Mouse (Mus musculus) kidney, embryonic 16.5 days (tissue): ENCODE data around the gene Nutf2-ps1. TPM values are rescaled to one million over a fixed set of nuclear protein-coding genes. Genes with fewer than 3 reads are reported as not detected.
A peak's percentile ranks its signal among the peaks of the same experiment; 100 is the strongest.

Experiments
- ATAC-seq: fragments of 200-750 bp; cut with Nextera tagmentation; 2 replicates; pipeline ENCODE4 v1.8.0; 2017; ENCODE audit warnings: moderate TSS enrichment; ENCODE audit not compliant: low FRiP score, low TSS enrichment
- H3K27ac ChIP-seq: fragments of 300-500 bp; sonication (generic); 2 replicates; pipeline ENCODE4 v1.5.1; 2014; ENCODE audit warnings: low read length
- H3K27me3 ChIP-seq: fragments of 300-500 bp; sonication (generic); 2 replicates; pipeline ENCODE4 v1.6.1; 2014; ENCODE audit warnings: low read length, control low read depth, mixed read lengths; ENCODE audit not compliant: insufficient read depth
- H3K36me3 ChIP-seq: fragments of 300-500 bp; sonication (generic); 2 replicates; pipeline ENCODE4 v1.6.1; 2014; ENCODE audit warnings: low read length, control low read depth, mixed read lengths; ENCODE audit not compliant: insufficient read depth
- H3K4me1 ChIP-seq: fragments of 300-500 bp; sonication (generic); 2 replicates; pipeline ENCODE4 v1.6.1; 2014; ENCODE audit warnings: low read length, control low read depth, mixed read lengths; ENCODE audit not compliant: insufficient read depth
- H3K4me2 ChIP-seq: fragments of 300-500 bp; sonication (generic); replicated peaks from 2 replicates; pipeline ENCODE4 v1.6.1; 2014; ENCODE audit warnings: low read depth, low read length
- H3K4me3 ChIP-seq: fragments of 300-500 bp; sonication (generic); 2 replicates; pipeline ENCODE4 v1.5.1; 2014; ENCODE audit warnings: mild to moderate bottlenecking, low read length
- H3K9ac ChIP-seq: fragments of 300-500 bp; sonication (generic); replicated peaks from 2 replicates; pipeline ENCODE4 v1.6.1; 2014; ENCODE audit warnings: low read length
- H3K9me3 ChIP-seq: fragments of 300-500 bp; sonication (generic); 2 replicates; pipeline ENCODE4 v1.6.1; 2016; ENCODE audit warnings: low read length, control low read depth
- WGBS: fragments of 180-500 bp; shearing (Covaris S2); extraction: QIAGEN DNeasy Blood & Tissue Kit; methylation state at CpG from one replicate; pipeline ENCODE4 v1.1.7; 2014; 5-methylcytosine and 5-hydroxymethylcytosine counted together
- polyA plus RNA-seq: library from polyadenylated mRNA; unstranded; fragments of >200 nt; fragmentation: Nextera tagmentation; extraction: Ambion mirVana; gene quantifications from 2 replicates; pipeline ENCODE4 v1.2.1, GENCODE M21; 2015

Nutf2-ps1 gene
- polyA plus RNA-seq, 1 experiment from 2014 or later: 395 TPM

- Histone ChIP-seq H3K4me2 (no peak overlapping the region), H3K4me3 (no peak overlapping the region), H3K27me3 (no peaks in the 10 kb centered on the region), H3K9me3 (peaks cover 5% of the 10 kb centered on the region; the same call in 1 of the 2 replicates), H3K9ac (no peak overlapping the region), H3K4me1 (0 out of 2 replicates have a peak, but pooled peaks cover 1% of the 10 kb centered on the region), H3K36me3 (no peaks in the 10 kb centered on the region), H3K27ac (no peak overlapping the region)
- WGBS: 77% methylated on average over 18 of the region's 18 CpGs
- no peak for ATAC-seq
Measured at GRCm38 (mm10) chr19:53571501-53572428, 17.1 kb downstream of the Nutf2-ps1 start.

GRCm38 (mm10) chr19:53571056-53571455 lies 17.8 kb downstream of the Nutf2-ps1 start:
- H3K4me1 ChIP-seq: no peaks in the 10 kb centered on the region
- WGBS: 75% methylated on average over 4 of the region's 4 CpGs
- H3K27me3 ChIP-seq: no peaks in the 10 kb centered on the region
- no peak overlapping the region for H3K4me2 ChIP-seq
- ATAC-seq: no peak
- H3K9me3 ChIP-seq: peaks cover 6% of the 10 kb centered on the region; the same call in 1 of the 2 replicates
- no peaks in the 10 kb centered on the region for H3K36me3 ChIP-seq
- H3K27ac ChIP-seq: no peak overlapping the region
- no peak overlapping the region for H3K9ac ChIP-seq
- no peak overlapping the region for H3K4me3 ChIP-seq

DNA sequence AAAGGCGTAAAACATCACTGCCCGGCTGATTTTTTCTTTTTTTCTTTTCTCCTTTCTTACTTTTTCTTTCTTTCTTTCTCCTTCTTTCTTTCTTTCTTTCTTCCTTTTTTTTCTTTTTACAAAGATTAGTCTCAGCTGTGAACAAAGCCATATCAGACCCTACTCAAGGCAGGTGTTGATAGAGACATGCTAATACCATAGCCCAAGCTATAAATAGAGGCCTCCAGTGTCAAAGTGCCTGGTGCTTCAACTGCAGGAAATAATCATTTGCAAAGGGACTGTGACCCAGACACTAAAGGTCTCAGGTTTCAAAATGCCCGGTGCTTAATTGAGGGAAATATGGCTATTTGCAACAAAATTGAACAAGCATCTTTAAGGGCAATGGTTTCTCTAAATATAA lies 20.3 kb downstream of the Nutf2-ps1 start:
- ATAC-seq: no peak
- Histone ChIP-seq H3K27me3 (no peaks in the 10 kb centered on the region), H3K9me3 (peaks cover 6% of the 10 kb centered on the region; the same call in 1 of the 2 replicates), H3K9ac (no peak overlapping the region), H3K4me3 (no peak overlapping the region), H3K4me2 (no peak overlapping the region), H3K36me3 (no peaks in the 10 kb centered on the region), H3K27ac (no peak overlapping the region), H3K4me1 (no peaks in the 10 kb centered on the region)
- 73% methylated on average over 3 of the region's 3 CpGs for WGBS

DNA sequence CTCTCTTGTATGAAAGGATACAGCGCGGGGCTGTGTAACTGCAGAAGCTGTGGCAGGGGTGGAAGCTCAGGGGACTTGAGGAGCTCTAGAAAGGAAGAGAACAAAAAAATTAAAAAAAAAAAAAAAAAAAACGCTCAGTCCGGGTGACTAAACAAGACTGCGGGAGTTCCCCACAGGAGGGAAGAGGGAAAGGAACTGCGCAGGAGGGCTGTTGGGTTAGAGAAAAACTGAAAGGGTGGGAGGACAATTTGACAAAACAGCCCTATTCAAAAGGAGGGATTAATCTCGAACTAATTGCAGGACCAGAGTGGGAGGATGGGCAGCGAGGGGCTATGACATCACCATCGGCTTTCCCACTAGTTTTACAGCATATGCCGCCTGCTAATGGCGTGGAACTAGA lies 21.0 kb downstream of the Nutf2-ps1 start:
- 42% methylated on average over 11 of the region's 11 CpGs for WGBS
- Histone ChIP-seq H3K4me2 (no peak overlapping the region), H3K4me1 (no peaks in the 10 kb centered on the region)

GRCm38 (mm10) chr19:53565565-53566277 lies 23.1 kb downstream of the Nutf2-ps1 start:
- Histone ChIP-seq H3K4me1 (no peaks in the 10 kb centered on the region), H3K27me3 (no peaks in the 10 kb centered on the region), H3K27ac (no peak overlapping the region), H3K9me3 (peaks cover 6% of the 10 kb centered on the region), H3K4me2 (no peak overlapping the region), H3K9ac (no peak overlapping the region), H3K36me3 (no peaks in the 10 kb centered on the region), H3K4me3 (no peak overlapping the region)
- WGBS: 94% methylated on average over 14 of the region's 14 CpGs
- no peak for ATAC-seq

More for the DNA sequence above, 21.0 kb downstream of the Nutf2-ps1 start:
- Histone ChIP-seq H3K9ac (no peak overlapping the region), H3K4me3 (no peak overlapping the region), H3K9me3 (peaks cover 6% of the 10 kb centered on the region), H3K27ac (no peak overlapping the region), H3K27me3 (no peaks in the 10 kb centered on the region), H3K36me3 (no peaks in the 10 kb centered on the region)
- ATAC-seq: no peak

DNA sequence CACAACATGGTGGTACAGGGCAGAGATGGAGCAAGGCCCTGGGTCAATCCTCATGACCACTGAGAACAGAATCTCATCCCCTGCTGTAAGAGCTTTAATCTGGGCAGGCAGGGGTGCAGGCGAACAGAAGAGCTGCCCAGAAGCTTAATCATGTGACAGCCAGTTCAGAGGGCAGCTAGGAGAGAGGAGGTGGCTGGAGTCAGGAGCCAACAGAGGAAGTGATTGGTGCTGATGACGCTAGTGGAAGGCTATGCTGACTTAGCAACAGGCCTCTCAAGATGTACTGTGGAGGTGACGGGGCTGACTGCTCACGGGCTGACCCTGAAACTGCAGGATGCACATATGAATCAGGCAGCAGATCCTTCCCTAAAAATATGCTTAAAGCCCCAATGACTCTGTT lies 24.7 kb downstream of the Nutf2-ps1 start:
- Histone ChIP-seq H3K27me3 (no peaks in the 10 kb centered on the region), H3K36me3 (no peaks in the 10 kb centered on the region), H3K9me3 (peaks cover 6% of the 10 kb centered on the region), H3K4me3 (no peak overlapping the region), H3K4me1 (no peaks in the 10 kb centered on the region), H3K4me2 (no peak overlapping the region), H3K9ac (no peak overlapping the region), H3K27ac (no peak overlapping the region)
- no peak; the same call in 1 of the 2 replicates for ATAC-seq
- 37% methylated on average over 4 of the region's 4 CpGs for WGBS

DNA sequence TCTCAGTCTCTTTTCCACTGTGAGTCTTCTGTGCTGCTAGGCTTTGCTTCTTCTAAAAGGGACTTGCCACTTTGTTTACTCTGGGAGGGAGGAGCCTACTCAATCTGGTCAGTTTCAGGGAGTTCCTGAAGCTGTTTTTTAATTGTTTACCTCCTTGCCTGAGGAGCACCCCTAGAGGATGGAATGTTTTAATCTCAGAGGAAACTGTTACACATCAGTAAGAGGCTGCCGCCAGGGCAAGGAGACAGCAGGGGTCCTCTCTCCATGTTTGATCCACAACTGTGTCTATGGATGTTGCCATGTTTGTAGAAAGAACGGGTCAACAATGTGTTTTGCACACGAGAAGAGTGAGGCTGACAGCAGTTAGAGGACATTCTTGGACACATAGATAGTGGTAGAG lies 28.4 kb downstream of the Nutf2-ps1 start:
- 96% methylated on average over 3 of the region's 3 CpGs for WGBS
- Histone ChIP-seq H3K4me1 (peaks cover 11% of the 10 kb centered on the region), H3K4me3 (no peak overlapping the region), H3K27ac (no peak overlapping the region), H3K9me3 (no peaks in the 10 kb centered on the region; the same call in 1 of the 2 replicates), H3K4me2 (no peak overlapping the region), H3K9ac (no peak overlapping the region), H3K27me3 (no peaks in the 10 kb centered on the region), H3K36me3 (no peaks in the 10 kb centered on the region)
- ATAC-seq: no peak

- ATAC-seq: peak; percentile 79
- H3K27ac ChIP-seq: no peak overlapping the region
- H3K9ac ChIP-seq: peak overlapping the region; percentile 24
- 23% methylated on average over 20 of the region's 20 CpGs for WGBS
- peak overlapping the region; percentile 12 for H3K4me3 ChIP-seq
- H3K9me3 ChIP-seq: no peaks in the 10 kb centered on the region
- H3K27me3 ChIP-seq: no peaks in the 10 kb centered on the region
- no peaks in the 10 kb centered on the region for H3K36me3 ChIP-seq
- peak overlapping the region; percentile 50 for H3K4me2 ChIP-seq
- peaks cover 20% of the 10 kb centered on the region for H3K4me1 ChIP-seq
Measured at GRCm38 (mm10) chr19:53557267-53557936, 31.5 kb downstream of the Nutf2-ps1 start.

DNA sequence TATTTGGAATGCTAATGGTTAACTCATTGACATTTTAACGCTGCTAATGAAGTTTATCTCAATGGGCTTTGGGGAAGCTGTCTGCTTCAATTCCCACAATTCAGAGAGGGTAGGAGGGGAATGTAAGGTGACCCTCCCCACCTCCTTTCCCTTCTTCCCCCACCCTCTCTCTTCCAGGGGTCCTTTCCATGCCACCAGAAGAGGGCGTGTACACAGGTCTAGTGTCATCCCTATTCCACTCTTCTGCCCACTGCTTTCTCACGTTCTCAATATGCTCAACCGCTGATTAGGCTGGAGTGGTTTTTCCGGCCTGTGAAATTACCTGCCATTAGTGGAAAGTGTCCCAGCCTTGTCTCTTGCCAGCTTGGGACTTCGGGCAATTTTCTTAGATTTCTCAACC lies 32.0 kb downstream of the Nutf2-ps1 start:
- 23% methylated on average over 6 of the region's 6 CpGs for WGBS
- no peak overlapping the region for H3K27ac ChIP-seq
- H3K4me1 ChIP-seq: peaks cover 23% of the 10 kb centered on the region
- H3K27me3 ChIP-seq: no peaks in the 10 kb centered on the region
- no peaks in the 10 kb centered on the region for H3K9me3 ChIP-seq
- peak overlapping the region; percentile 12 for H3K4me3 ChIP-seq
- peak overlapping the region; percentile 24 for H3K9ac ChIP-seq
- H3K36me3 ChIP-seq: no peaks in the 10 kb centered on the region
- peak overlapping the region; percentile 50 for H3K4me2 ChIP-seq
- ATAC-seq: no peak
